Mouse (Mus musculus): ENCODE measurements around the gene Bfsp2.

The Bfsp2 gene

GRCm38 (mm10) chr9:103383576-103383975, 96.6 kb downstream of the Bfsp2 start:
- no peak for DNase-seq (ENCODE audit: inconsistent ontology term)

- DNase-seq (ENCODE audit: inconsistent ontology term): no peak
Observed at GRCm38 (mm10) chr9:103382989-103383388, 97.2 kb downstream of the Bfsp2 start.

DNA sequence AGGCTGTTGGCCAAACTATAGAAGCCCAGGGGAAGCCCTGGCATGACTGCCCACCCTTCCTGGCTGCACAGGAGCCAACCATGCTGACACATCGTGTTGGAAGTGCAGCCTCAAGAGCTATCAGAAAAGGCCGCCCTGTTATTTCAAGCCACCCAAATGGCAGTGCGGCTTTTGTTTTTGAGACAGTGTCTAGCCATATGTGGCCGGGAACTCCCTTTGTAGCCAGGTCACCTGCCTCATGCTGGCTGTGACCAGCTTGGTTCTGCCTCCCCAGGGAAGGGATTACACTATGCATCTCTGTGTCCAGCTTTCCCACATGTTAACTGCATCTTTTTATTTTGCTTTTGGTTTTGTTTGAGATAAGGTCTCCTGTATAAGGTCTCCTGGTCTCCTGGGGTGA, 99.7 kb downstream of the Bfsp2 start:
- no peak for DNase-seq (ENCODE audit: inconsistent ontology term)

GRCm38 (mm10) chr9:103379199-103379598, 101.0 kb downstream of the Bfsp2 start:
- DNase-seq (ENCODE audit: inconsistent ontology term): no peak

DNA sequence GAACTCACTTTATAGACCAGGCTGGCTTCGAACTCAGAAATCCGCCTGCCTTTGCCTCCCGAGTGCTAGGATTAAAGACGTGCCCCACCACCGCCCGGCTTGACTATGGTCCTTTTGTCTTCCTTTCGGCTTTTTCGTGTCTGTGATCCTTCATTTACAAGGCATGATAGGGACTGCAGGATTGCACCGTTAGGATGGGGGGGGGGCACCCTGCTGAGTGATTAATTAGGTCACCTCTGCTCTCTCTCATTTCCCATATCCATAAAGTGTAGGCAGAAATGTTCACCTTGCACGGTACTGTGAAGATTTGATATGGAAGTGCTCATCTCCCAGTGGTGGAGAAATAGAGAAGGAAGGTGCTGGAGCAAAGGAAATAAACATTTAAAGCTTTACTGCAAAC, 101.5 kb downstream of the Bfsp2 start:
- peak; percentile 34 for DNase-seq (ENCODE audit: inconsistent ontology term)

DNA sequence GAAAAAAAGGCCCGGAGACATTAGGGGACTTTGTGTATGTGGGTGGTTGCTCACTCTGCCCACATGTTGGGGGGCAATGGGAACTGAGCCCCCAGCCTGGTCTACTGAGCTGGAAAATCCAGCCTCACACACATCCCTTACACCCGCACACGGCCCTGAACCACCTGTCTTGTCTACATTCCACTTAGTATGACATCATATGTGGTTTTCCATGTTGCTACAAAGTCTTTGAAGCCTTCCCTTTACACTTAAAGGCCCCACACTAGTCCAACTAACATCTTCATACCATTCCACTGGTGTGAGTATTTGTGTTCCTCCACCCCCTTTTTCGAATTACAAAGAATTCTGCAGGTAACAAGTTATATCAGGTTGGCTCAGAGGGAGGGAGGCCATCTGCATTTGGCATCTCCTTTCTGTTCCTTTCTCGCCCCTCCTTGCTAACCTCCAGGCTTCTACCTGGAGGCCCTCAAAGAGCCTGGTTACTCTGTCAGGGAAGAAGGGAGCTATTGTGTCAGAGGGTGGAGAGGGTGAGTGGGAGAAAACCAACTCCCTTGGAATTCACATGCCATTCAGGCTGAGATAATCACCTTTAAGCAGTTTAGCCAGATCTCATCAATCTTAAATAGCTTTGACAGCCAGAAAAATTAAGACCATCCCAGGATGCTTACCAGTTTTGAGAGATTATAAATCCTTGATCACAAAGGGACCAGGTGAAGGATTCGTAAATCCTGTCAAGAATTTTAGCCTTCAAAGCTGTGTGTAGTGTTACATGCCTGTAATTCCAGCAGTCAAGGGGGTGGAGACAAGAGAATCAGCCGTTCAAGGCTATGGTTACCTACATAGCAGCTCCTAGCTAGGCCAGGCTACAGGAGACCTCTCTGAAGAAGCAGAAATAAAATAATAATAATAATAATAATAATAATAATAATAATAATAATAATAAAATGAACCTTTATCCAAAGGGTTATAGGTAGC, 103.6 kb downstream of the Bfsp2 start:
- DNase-seq (ENCODE audit: inconsistent ontology term): peak; percentile 51

Data from Muller cell, postnatal 12 days (primary cell).